Mouse (Mus musculus): Measurements from ENCODE around the gene Rapgef4.

GRCm38 (mm10) chr2:72280524-72280923 is 299.5 kb downstream of the Rapgef4 start:
- TF ChIP-seq CTCF (IDR thresholded peaks at IDR 0.05; ENCODE audit: extremely low read depth, insufficient read depth, insufficient read length, insufficient replicate concordance) (no peak), POLR2A (IDR thresholded peaks at IDR 0.05; ENCODE audit: low read depth, low read length) (no peak)

Measured in spleen, adult 2 months (tissue).